Mouse (Mus musculus): ENCODE measurements around the gene Macf1. TPM values are rescaled to one million over a fixed set of nuclear protein-coding genes. Genes with fewer than 3 reads are reported as not detected.
"Not testable (repeated sequence)": the region's sequence is repeated elsewhere in the genome, so short reads cannot be mapped to it uniquely, and the experiment has no call there.

The Macf1 gene
- total RNA-seq, 2 experiments from 2014 or later, result 182 to 188 TPM

DNA sequence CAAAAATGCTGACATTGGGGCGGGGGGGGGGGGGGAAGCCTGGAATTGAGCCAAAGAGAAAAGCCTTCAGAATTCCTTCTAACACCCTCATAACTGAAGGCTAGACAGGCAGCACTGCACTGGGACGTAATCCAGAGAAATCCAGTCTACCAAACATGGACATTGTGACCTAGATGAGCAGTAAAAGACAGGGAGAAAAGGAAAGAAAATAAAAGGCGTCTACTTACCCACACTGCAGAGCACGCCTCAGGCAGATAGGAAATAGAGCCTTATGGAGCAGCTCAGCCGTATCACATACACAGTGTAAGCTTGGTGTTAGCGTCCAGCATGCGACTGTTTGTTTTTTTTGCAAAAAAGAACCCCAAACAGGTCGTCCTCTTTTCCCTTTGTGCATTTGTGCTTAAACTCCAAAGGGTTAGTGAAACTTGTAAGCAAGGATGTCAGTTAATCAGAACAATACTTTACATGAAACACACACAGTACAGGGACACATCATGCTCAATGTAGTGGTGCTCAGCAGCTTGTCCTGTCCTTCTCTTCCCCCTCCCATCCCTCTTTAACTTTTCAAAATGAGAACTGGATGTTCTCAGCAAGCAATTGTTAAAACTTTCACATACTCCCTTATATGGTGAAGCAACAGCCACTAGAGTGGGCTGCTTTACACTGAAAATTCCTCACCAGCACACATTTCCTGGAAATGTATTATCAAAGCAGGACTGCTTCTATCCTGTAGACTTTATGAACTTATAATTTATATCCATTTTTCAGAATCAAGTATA lies 205.3 kb downstream of the Macf1 start:
- no peak for ATAC-seq (replicated peaks; ENCODE audit: low FRiP score, poor library complexity, severe bottlenecking)

DNA sequence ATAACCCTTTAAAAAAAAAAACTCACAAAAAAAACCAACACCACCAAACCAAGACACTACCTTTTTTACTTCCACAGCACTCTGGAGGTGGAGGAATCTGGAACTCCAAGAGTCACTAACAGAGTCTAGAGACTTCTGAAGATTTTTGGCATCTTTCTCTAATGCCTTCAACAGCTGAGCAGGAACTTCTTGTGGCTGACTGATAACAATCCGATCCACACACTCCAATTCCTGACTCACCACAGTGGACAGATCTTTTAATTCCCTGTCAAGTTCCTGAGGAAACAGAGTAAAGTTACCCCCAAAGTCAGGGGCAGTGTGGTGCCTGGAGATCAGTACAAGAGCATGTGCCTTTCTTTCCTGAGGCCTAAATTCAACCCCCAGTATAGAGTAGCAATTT lies 218.4 kb downstream of the Macf1 start:
- no peak for ATAC-seq (replicated peaks; ENCODE audit: low FRiP score, poor library complexity, severe bottlenecking)

DNA sequence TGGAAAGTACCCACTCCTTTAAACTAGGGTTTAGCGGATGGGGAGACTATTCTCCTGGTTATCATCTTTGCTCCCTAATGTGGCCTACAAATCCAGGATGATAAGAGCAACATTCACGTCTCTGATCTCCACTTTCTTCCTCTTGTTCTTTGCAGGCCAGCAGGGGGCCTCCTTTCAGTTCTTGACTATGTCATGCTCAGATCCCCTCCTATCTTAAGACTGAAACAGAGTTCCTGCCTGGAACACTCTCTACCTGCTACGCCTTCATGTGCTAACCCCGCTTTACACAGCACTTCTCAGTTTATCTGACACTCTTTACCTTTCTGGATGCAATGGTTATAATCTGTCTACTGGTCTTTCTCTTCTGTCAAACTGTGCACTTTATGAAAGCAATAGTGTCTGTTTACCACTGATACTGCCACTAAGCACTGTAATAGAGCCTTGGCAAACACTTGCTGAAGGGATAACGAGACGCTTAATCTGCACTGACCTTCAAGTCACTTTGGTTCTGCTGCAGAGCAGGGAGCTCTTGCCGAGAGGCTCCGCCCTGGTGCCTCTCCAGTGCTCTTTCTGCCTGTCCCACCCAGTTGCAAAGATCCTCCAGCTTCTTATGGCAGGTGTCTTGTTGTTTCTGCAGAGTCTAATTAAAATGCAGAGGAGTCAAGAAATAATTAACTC lies 223.4 kb downstream of the Macf1 start:
- ATAC-seq (replicated peaks; ENCODE audit: low FRiP score, poor library complexity, severe bottlenecking), result no peak

- ATAC-seq (replicated peaks; ENCODE audit: low FRiP score, poor library complexity, severe bottlenecking), result no peak
Observed at GRCm38 (mm10) chr4:123454871-123455640, 229.1 kb downstream of the Macf1 start.

DNA sequence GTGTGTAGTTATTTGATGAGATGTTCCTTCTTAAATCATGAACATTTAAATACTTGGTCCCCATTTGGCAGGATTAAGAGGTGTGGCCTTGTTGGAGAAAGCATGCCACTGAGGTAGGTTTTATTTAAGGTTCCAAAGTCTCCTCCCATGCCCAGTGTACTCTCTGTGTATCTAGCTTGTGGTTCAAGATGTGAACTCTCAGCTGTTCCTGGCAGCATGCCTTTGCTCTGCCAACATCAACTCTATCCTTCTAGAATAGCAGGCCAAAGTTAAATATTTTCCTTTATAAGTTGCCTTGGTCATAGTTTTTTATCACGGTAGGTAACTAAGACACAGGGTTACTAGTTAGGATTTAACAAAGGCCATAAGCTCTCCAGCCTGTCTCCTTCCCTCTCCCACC lies 230.4 kb downstream of the Macf1 start:
- no peak for ATAC-seq (replicated peaks; ENCODE audit: low FRiP score, poor library complexity, severe bottlenecking)

- no peak for ATAC-seq (replicated peaks; ENCODE audit: low FRiP score, poor library complexity, severe bottlenecking)
Observed at GRCm38 (mm10) chr4:123451991-123452390, 232.2 kb downstream of the Macf1 start.

GRCm38 (mm10) chr4:123449304-123449703 lies 234.9 kb downstream of the Macf1 start:
- no peak for ATAC-seq (replicated peaks; ENCODE audit: low FRiP score, poor library complexity, severe bottlenecking)

- ATAC-seq (replicated peaks; ENCODE audit: low FRiP score, poor library complexity, severe bottlenecking), result no peak
Observed at GRCm38 (mm10) chr4:123448015-123448414, 236.1 kb downstream of the Macf1 start.

DNA sequence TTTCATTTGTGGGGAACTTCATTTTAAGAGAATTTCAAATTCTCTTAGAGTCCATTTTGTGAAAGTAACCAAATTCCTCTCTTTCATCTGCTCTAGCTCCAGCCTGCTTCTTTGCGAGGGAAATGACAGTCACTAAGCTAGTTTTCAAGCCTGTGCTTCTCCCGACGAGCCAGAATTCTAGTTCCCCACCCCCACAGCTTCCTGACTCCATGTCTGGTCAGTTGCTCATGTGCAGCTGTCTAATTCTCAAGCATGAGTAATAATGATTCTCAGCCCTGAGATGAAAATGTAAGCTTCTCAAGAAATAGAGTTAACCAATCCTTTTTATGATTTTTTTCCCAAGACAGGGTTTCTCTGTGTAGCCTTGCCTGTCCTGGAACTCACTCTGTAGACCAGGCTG lies 236.9 kb downstream of the Macf1 start:
- ATAC-seq (replicated peaks; ENCODE audit: low FRiP score, poor library complexity, severe bottlenecking), result no peak

DNA sequence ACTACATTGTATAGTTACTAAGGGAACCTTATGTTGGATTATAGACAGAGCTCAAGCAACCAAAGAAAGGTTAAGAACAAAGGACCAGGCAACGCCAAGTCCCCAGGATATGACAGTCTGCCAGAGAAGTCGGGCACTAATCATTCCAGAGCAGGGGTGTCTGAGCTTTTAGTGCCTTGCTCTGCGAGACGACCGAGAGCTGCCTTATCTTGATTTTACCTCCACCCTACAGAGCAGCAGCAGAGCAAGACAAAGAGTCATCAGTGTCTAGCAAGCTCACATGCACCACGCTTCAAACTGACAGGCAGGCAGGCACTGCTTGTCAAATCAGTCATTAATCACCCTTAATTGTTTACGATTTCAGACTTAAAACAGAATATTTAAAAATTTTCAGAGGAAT lies 237.4 kb downstream of the Macf1 start:
- no peak for ATAC-seq (replicated peaks; ENCODE audit: low FRiP score, poor library complexity, severe bottlenecking)

DNA sequence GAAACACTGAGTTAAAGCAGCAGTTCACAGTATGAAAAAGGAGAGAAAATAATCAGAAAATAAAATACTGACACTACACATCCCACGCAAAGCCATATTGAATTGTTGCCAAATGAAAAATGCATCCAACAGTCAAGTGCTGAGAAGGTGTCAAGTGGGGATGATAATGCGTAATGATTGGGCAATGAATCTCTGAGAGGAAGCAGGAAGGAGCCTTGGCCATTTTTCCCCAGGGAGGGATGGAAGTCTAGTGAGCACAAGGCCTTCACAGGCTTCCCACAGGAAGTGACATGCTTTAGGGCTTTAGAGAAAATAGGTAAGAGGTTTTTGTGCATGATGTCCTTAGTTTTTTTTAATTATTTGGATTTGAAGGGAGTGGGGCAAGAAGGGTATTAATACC lies 237.9 kb downstream of the Macf1 start:
- ATAC-seq (replicated peaks; ENCODE audit: low FRiP score, poor library complexity, severe bottlenecking), result not testable (repeated sequence)

DNA sequence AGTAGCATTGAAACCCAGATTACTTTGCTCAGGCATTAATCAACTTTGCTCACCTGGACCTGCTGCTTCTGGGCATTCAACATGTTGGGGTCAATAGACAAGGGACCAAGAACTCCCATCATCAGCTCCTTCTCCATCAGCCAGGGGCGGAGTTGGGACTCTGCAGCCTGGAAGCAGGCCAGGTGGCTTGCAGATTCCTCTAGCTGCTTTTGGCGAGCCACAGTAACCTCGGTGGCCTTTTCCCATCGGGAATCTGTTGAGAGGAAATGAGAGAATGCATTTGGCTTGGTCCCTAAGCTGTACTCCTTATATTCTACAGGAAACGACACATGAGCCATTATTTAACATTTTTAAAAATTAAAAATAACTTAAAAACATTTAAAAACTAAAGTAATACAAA lies 245.7 kb downstream of the Macf1 start:
- ATAC-seq (replicated peaks; ENCODE audit: low FRiP score, poor library complexity, severe bottlenecking), result no peak

GRCm38 (mm10) chr4:123433171-123433570 lies 251.0 kb downstream of the Macf1 start:
- no peak for ATAC-seq (replicated peaks; ENCODE audit: low FRiP score, poor library complexity, severe bottlenecking)

- no peak for ATAC-seq (replicated peaks; ENCODE audit: low FRiP score, poor library complexity, severe bottlenecking)
Observed at GRCm38 (mm10) chr4:123431936-123432335, 252.2 kb downstream of the Macf1 start.

GRCm38 (mm10) chr4:123427900-123428684 lies 256.1 kb downstream of the Macf1 start:
- no peak for ATAC-seq (replicated peaks; ENCODE audit: low FRiP score, poor library complexity, severe bottlenecking)

DNA sequence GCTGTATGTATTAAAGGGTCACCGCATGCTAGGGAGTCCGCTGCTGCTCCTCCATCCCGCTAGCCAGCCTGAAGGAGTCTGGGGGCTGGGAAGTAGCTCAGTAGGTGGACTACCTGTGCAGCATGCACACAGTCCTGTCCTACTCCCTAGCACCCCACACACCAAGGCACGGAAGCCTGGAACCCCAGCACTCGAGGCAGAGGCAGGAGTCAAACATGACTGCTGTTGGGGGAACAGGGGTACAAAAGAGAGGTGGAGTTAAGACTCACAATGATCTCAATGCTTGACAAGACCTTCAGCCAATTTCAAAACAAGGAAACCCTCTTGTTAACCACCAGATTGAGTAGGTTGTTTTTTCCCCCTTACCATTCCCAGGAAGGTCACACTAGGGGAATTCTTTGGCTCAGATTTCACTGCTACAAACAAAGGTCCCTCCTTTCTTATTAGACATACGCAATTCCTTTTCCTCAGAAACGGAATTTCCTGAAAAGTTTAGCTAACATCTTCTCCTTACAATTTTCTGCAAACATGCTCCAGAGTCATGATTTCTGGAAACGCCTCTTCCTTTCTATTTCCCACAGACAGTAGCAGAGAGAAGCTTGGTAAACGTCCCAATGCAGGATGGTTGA lies 256.8 kb downstream of the Macf1 start:
- ATAC-seq (replicated peaks; ENCODE audit: low FRiP score, poor library complexity, severe bottlenecking), result no peak

GRCm38 (mm10) chr4:123426429-123427080 lies 257.6 kb downstream of the Macf1 start:
- ATAC-seq (replicated peaks; ENCODE audit: low FRiP score, poor library complexity, severe bottlenecking), result no peak

DNA sequence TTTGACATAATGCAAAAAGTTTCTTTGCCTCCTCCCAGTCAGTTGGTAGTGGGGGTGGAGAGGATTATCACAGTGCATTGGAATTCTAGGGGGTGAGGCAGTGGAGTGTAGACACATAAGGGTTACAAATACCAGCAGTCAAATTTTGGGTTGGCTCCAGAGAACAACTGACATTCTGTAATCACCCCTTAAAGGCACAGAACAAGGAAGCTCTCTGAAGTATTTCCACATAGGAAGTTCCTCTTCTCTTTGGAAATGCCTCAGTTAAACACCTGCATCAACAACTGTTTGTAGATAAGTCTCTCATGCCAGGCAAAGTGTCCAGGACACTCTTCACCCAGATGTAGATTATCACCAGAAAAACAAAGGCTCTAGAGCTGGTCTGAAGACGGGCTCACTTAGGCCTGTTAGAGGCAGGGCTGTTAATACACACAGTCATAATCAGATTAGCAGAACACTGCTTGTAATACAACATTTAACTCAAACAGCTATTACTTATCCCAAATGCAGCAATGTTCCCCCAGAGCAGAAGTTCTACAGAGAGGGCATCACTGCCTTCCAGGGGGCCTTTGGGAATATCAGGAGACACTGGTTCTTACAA lies 258.4 kb downstream of the Macf1 start:
- ATAC-seq (replicated peaks; ENCODE audit: low FRiP score, poor library complexity, severe bottlenecking), result no peak

DNA sequence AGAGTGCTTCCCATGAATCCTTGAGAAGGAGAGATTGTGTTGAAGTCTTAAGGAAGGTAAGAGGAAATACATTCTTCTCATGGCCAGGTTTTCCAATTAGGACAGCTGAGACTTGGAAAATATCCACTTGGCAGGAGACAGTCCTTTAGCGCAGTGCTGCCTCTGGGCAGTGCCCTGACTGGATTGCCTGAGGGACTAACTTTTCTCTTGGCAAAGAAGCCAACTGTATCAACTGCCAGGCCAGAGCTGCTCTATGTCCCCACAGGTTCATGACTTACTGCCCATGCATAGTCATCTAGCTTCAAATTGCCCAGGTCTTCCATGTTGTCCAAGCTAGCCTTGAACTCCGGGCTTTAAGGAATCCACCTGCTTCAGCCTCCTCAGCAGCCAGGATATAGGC lies 260.1 kb downstream of the Macf1 start:
- ATAC-seq (replicated peaks; ENCODE audit: low FRiP score, poor library complexity, severe bottlenecking), result no peak
